Mouse (Mus musculus): ENCODE data around the gene Pnliprp1.
A peak's percentile ranks its signal among the peaks of the same experiment; 100 is the strongest.

The Pnliprp1 gene

GRCm38 (mm10) chr19:58728445-58729031 lies at the start of gene Pnliprp1:
Gene Pnliprp1, plus strand, starts transcription at chr19:58728887.
- peak in 1 of 2 experiments; percentile 2 for DNase-seq (ENCODE audit: low spot score in 2 of 2)

GRCm38 (mm10) chr19:58688933-58689332 lies 39.8 kb upstream of the Pnliprp1 start:
- no peak for DNase-seq (ENCODE audit: low spot score in 2 of 2)

GRCm38 (mm10) chr19:58695314-58695713 lies 33.4 kb upstream of the Pnliprp1 start:
- DNase-seq (ENCODE audit: low spot score in 2 of 2), result no peak

- DNase-seq (ENCODE audit: low spot score in 2 of 2), result no peak
These were observed 32.5 kb upstream of the Pnliprp1 start for GRCm38 (mm10) chr19:58696235-58696634.

- no peak for DNase-seq (ENCODE audit: low spot score in 2 of 2)
These were observed 24.1 kb upstream of the Pnliprp1 start for GRCm38 (mm10) chr19:58704556-58704955.

- DNase-seq (ENCODE audit: low spot score in 2 of 2), result no peak
These were observed 20.1 kb upstream of the Pnliprp1 start for GRCm38 (mm10) chr19:58708611-58709010.

GRCm38 (mm10) chr19:58717925-58718324 lies 10.8 kb upstream of the Pnliprp1 start:
- no peak for DNase-seq (ENCODE audit: low spot score in 2 of 2)

GRCm38 (mm10) chr19:58720439-58720838 lies 8.2 kb upstream of the Pnliprp1 start:
- DNase-seq (ENCODE audit: low spot score in 2 of 2), result no peak

- no peak for DNase-seq (ENCODE audit: low spot score in 2 of 2)
These were observed 2.1 kb upstream of the Pnliprp1 start for GRCm38 (mm10) chr19:58726551-58726950.

- no peak for DNase-seq (ENCODE audit: low spot score in 2 of 2)
These were observed 931 bp upstream of the Pnliprp1 start for GRCm38 (mm10) chr19:58727756-58728155.

GRCm38 (mm10) chr19:58733216-58733615 lies 4.5 kb downstream of the Pnliprp1 start:
- no peak for DNase-seq (ENCODE audit: low spot score in 2 of 2)

- no peak for DNase-seq (ENCODE audit: low spot score in 2 of 2)
These were observed 9.4 kb downstream of the Pnliprp1 start for GRCm38 (mm10) chr19:58738111-58738510.

- DNase-seq (ENCODE audit: low spot score in 2 of 2), result no peak
These were observed 12.3 kb downstream of the Pnliprp1 start for GRCm38 (mm10) chr19:58741036-58741435.

- DNase-seq (ENCODE audit: low spot score in 2 of 2), result no peak
These were observed 14.0 kb downstream of the Pnliprp1 start for GRCm38 (mm10) chr19:58742711-58743110.

- no peak for DNase-seq (ENCODE audit: low spot score in 2 of 2)
These were observed 15.0 kb downstream of the Pnliprp1 start for GRCm38 (mm10) chr19:58743736-58744135.

GRCm38 (mm10) chr19:58747498-58748000 lies 18.9 kb downstream of the Pnliprp1 start:
- DNase-seq (ENCODE audit: low spot score in 2 of 2), result no peak

- DNase-seq (ENCODE audit: low spot score in 2 of 2), result peak in 1 of 2 experiments; percentile 23
These were observed 22.1 kb downstream of the Pnliprp1 start for GRCm38 (mm10) chr19:58750822-58751221.

- DNase-seq (ENCODE audit: low spot score in 2 of 2), result no peak
These were observed 22.8 kb downstream of the Pnliprp1 start for GRCm38 (mm10) chr19:58751504-58751903.

- no peak for DNase-seq (ENCODE audit: low spot score in 2 of 2)
These were observed 30.2 kb downstream of the Pnliprp1 start for GRCm38 (mm10) chr19:58758871-58759270.

- no peak for DNase-seq (ENCODE audit: low spot score in 2 of 2)
These were observed 30.7 kb downstream of the Pnliprp1 start, which contains the start of gene Pnliprp2 for GRCm38 (mm10) chr19:58759423-58759822. Gene Pnliprp2, plus strand, starts transcription at chr19:58759719.

- DNase-seq (ENCODE audit: low spot score in 2 of 2), result no peak
These were observed 33.6 kb downstream of the Pnliprp1 start for GRCm38 (mm10) chr19:58762316-58762715.

GRCm38 (mm10) chr19:58762848-58763541 lies 34.3 kb downstream of the Pnliprp1 start:
- peak; percentile 14 to 64 for DNase-seq (ENCODE audit: low spot score in 2 of 2)

- no peak for DNase-seq (ENCODE audit: low spot score in 2 of 2)
These were observed 38.6 kb downstream of the Pnliprp1 start for GRCm38 (mm10) chr19:58767329-58767728.

All from left cerebral cortex, adult 9 months (tissue).